ENCODE assay signal across 30 mouse cellular contexts in the genomic region with DNA sequence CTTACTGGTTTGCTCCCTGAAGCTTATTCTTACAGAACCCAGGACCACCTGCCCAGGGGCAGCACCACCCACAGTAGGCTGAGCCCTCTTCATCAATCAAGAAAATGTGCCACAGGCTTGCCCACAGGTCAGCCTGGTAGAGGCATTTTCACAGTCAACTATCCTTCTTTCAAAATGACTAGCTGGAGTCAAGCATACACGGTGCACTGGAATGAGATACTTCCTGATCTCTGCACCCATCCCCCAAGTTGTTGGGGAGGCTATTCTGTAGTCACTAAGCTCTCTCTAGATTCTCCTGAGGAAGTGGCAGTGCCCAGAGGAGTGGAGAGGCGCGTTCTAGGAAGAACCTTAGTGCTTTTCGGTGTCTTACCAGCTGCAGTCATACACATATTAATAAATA. TPM values are rescaled to one million over a fixed set of nuclear protein-coding genes. Genes with fewer than 3 reads are reported as not detected.
A peak's percentile ranks its signal among the peaks of the same experiment; 100 is the strongest.
DNase-seq lines count a peak whose midpoint lies in the region; ATAC-seq and TF ChIP-seq lines count a peak whose summit lies in the region.
"Had no signal": no experiment of that assay in that cellular context is flagged by ENCODE, and none has a peak within 500 bp of the region (broad histone marks: within the 10 kb centered on the region; RNA-seq: fewer than 3 reads in every experiment).

No protein-coding gene starts in this region.

- peak; percentile 65 for DNase-seq in heart, adult 11 months
- no peak for DNase-seq in heart, postnatal 25 days (ENCODE audit: low spot score)
- peak; percentile 33 for DNase-seq in lung, postnatal 36 days
- DNase-seq in lung, postnatal 0 days (ENCODE audit: low spot score): no peak
- no peak for DNase-seq in left cerebral cortex, adult 8-10 months (ENCODE audit: low spot score in 2 of 2)
- DNase-seq in layer of hippocampus, postnatal 36 days: no peak
- DNase-seq: adrenal gland, adult 8-10 months; adrenal gland, postnatal 14 days; adrenal gland, postnatal 36 days; cerebellum, adult 11 months; cerebellum, adult 18-20 months; cerebellum, adult 8-10 months; cerebellum, adult 9-11 months; cerebellum, postnatal 14 days; cerebellum, postnatal 36 days; embryo, embryonic 11 days; forebrain, postnatal 0 days had no signal

- no peak overlapping the region for H3K27ac ChIP-seq in lung, postnatal 0 days (ENCODE audit: low read length)
- H3K27ac ChIP-seq in bone marrow macrophage, adult 2 months (ENCODE audit: insufficient read depth, low read depth, low read length): peak overlapping the region; percentile 28
- H3K27ac ChIP-seq: embryonic facial prominence, embryonic 13.5 days; embryonic facial prominence, embryonic 15.5 days; forebrain, embryonic 10.5 days; forebrain, embryonic 12.5 days had no signal

- no peak for TF ChIP-seq EP300 in lung, postnatal 0 days (IDR thresholded peaks at IDR 0.05)

- no peak for TF ChIP-seq CTCF in lung, postnatal 0 days (IDR thresholded peaks at IDR 0.05)
- no peak for TF ChIP-seq CTCF in bone marrow macrophage, adult 2 months (IDR thresholded peaks at IDR 0.05; ENCODE audit: low read depth, low read length)

- intact Hi-C loops in heart, postnatal 25 days (cut with DNase I): no loop called here

- H3K4me2 ChIP-seq in lung, postnatal 0 days (replicated peaks; ENCODE audit: low read depth, low read length): no peak overlapping the region
- H3K4me2 ChIP-seq: embryonic facial prominence, embryonic 13.5 days; embryonic facial prominence, embryonic 15.5 days; forebrain, embryonic 12.5 days had no signal

- no peak overlapping the region for H3K4me3 ChIP-seq in lung, postnatal 0 days (ENCODE audit: low read depth, low read length)
- no peak overlapping the region for H3K4me3 ChIP-seq in bone marrow macrophage, adult 2 months (ENCODE audit: insufficient read depth, low read length)
- H3K4me3 ChIP-seq: embryonic facial prominence, embryonic 13.5 days; embryonic facial prominence, embryonic 15.5 days; erythroblast, embryonic 14.5 days; forebrain, embryonic 10.5 days; forebrain, embryonic 12.5 days had no signal

- H3K27me3 ChIP-seq in lung, postnatal 0 days (replicated peaks; ENCODE audit: insufficient read depth, low read length): no peaks in the 10 kb centered on the region
- H3K27me3 ChIP-seq: embryonic facial prominence, embryonic 13.5 days; embryonic facial prominence, embryonic 15.5 days; forebrain, embryonic 12.5 days; Patski had no signal

- 76% methylated on average over 4 of the region's 4 CpGs for WGBS in lung, postnatal 0 days

- no peak for TF ChIP-seq POLR2A in bone marrow macrophage, adult 2 months (IDR thresholded peaks at IDR 0.05; ENCODE audit: borderline replicate concordance, low read depth, low read length)

- no peaks in the 10 kb centered on the region for H3K4me1 ChIP-seq in lung, postnatal 0 days (ENCODE audit: insufficient read depth, low read depth, low read length)
- H3K4me1 ChIP-seq in bone marrow macrophage, adult 2 months (ENCODE audit: control insufficient read depth, insufficient read depth, low read length): peaks cover 7% of the 10 kb centered on the region
- H3K4me1 ChIP-seq: embryonic facial prominence, embryonic 13.5 days; embryonic facial prominence, embryonic 15.5 days; forebrain, embryonic 12.5 days had no signal

- H3K36me3 ChIP-seq in lung, postnatal 0 days (ENCODE audit: insufficient read depth, low read length): no peaks in the 10 kb centered on the region
- H3K36me3 ChIP-seq: embryonic facial prominence, embryonic 15.5 days; forebrain, embryonic 12.5 days had no signal

- H3K9me3 ChIP-seq in lung, postnatal 0 days (ENCODE audit: low read length): no peaks in the 10 kb centered on the region
- H3K9me3 ChIP-seq: embryonic facial prominence, embryonic 13.5 days; embryonic facial prominence, embryonic 15.5 days; forebrain, embryonic 10.5 days; forebrain, embryonic 12.5 days; G1E had no signal

- no peak overlapping the region for H3K9ac ChIP-seq in lung, postnatal 0 days (replicated peaks; ENCODE audit: low read depth)
- H3K9ac ChIP-seq: embryonic facial prominence, embryonic 13.5 days; embryonic facial prominence, embryonic 15.5 days; forebrain, embryonic 12.5 days; forebrain, postnatal 0 days had no signal

- ATAC-seq in lung, postnatal 0 days: no peak
- ATAC-seq: activated CD4-positive, CD25-positive, alpha-beta regulatory T cell, adult 4 months; forebrain, embryonic 14.5 days; forebrain, postnatal 0 days; Patski had no signal

RNA-seq across cellular contexts. Expression of gene Vsx2, which starts 54.1 kb away (rescaled TPM):
- total RNA-seq in heart, postnatal 25 days (2021): not detected
- not detected in 2 replicates for polyA plus RNA-seq in lung, postnatal 0 days (2015; fragmentation: Nextera tagmentation; extraction: Ambion mirVana)
- polyA plus RNA-seq in bone marrow macrophage, adult 2 months (2012; ENCODE audit: insufficient read depth, insufficient read length, missing spikeins): not detected in 2 replicates
- under 1 TPM; 0.17 to 0.39 (median 0.29) TPM for total RNA-seq in left cerebral cortex, adult 8-10 months (2022)
- under 1 TPM in 1 of 2 experiments, not detected in 1; 0.12 TPM for total RNA-seq in layer of hippocampus, postnatal 36 days (2021)
- total RNA-seq: adrenal gland, adult 18-20 months; adrenal gland, postnatal 14 days; adrenal gland, postnatal 36 days; common myeloid progenitor, adult 5-6 weeks had no signal
- polyA plus RNA-seq: activated CD4-positive, CD25-positive, alpha-beta regulatory T cell, adult 4 months; C2C12; erythroblast, embryonic 14.5 days; forebrain, embryonic 14.5 days; G1E; Patski had no signal

Comparison
In these comparisons a context has a peak if more than half of its experiments do, and no peak if none do; other contexts are left out.
1. DNase-seq: peak in heart, adult 11 months (single experiment) and lung, postnatal 36 days (single experiment); none in heart, postnatal 25 days (single experiment), lung, postnatal 0 days (single experiment), left cerebral cortex, adult 8-10 months (0 of 2) and layer of hippocampus, postnatal 36 days (0 of 2).